Mouse (Mus musculus): ENCODE measurements around the gene Mrpl12. TPM values are rescaled to one million over a fixed set of nuclear protein-coding genes. Genes with fewer than 3 reads are reported as not detected.
A peak's percentile ranks its signal among the peaks of the same experiment; 100 is the strongest.
"Not testable (repeated sequence)": the region's sequence is repeated elsewhere in the genome, so short reads cannot be mapped to it uniquely, and the experiment has no call there.

The Mrpl12 gene
- polyA plus RNA-seq, 1 experiment = 55.7 TPM

GRCm38 (mm10) chr11:120512790-120513453, 28.5 kb downstream of the Mrpl12 start:
- no peak overlapping the region for H3K4me3 ChIP-seq (ENCODE audit: extremely low read depth, insufficient read depth, insufficient read length)
- no peak for DNase-seq (ENCODE audit: low read depth in 1 of 2, low spot score in 2 of 2)
- no peaks in the 10 kb centered on the region for H3K27me3 ChIP-seq (ENCODE audit: control insufficient read depth, insufficient read depth, low read length)
- H3K36me3 ChIP-seq (ENCODE audit: control insufficient read depth, insufficient read depth, low read length) = no peaks in the 10 kb centered on the region
- peaks cover 4% of the 10 kb centered on the region; the same call in 1 of the 2 replicates for H3K4me1 ChIP-seq (ENCODE audit: control insufficient read depth, insufficient read depth, insufficient read length)
- no peak for TF ChIP-seq CTCF (IDR thresholded peaks at IDR 0.05; ENCODE audit: extremely low read depth, insufficient read depth, insufficient read length, insufficient replicate concordance)
- no peak for TF ChIP-seq POLR2A (IDR thresholded peaks at IDR 0.05; ENCODE audit: low read depth, low read length)
- WGBS = 84% methylated on average over 6 of the region's 6 CpGs
- no peak overlapping the region for H3K27ac ChIP-seq (ENCODE audit: insufficient read depth, low read length)

GRCm38 (mm10) chr11:120514262-120514661, 29.8 kb downstream of the Mrpl12 start:
- H3K36me3 ChIP-seq (ENCODE audit: control insufficient read depth, insufficient read depth, low read length); H3K27ac ChIP-seq (ENCODE audit: insufficient read depth, low read length); DNase-seq (ENCODE audit: low read depth in 1 of 2, low spot score in 2 of 2); H3K27me3 ChIP-seq (ENCODE audit: control insufficient read depth, insufficient read depth, low read length); H3K4me3 ChIP-seq (ENCODE audit: extremely low read depth, insufficient read depth, insufficient read length); H3K4me1 ChIP-seq (ENCODE audit: control insufficient read depth, insufficient read depth, insufficient read length): not testable (repeated sequence)
- WGBS = 93% methylated on average over 2 of the region's 2 CpGs

GRCm38 (mm10) chr11:120515611-120516010, 31.2 kb downstream of the Mrpl12 start:
- 25% methylated on average over 17 of the region's 17 CpGs for WGBS
- Histone ChIP-seq H3K36me3 (ENCODE audit: control insufficient read depth, insufficient read depth, low read length) (no peaks in the 10 kb centered on the region), H3K4me3 (ENCODE audit: extremely low read depth, insufficient read depth, insufficient read length) (no peak overlapping the region), H3K27ac (ENCODE audit: insufficient read depth, low read length) (no peak overlapping the region), H3K4me1 (ENCODE audit: control insufficient read depth, insufficient read depth, insufficient read length) (peaks cover 4% of the 10 kb centered on the region; the same call in 1 of the 2 replicates), H3K27me3 (ENCODE audit: control insufficient read depth, insufficient read depth, low read length) (no peaks in the 10 kb centered on the region)
- TF ChIP-seq CTCF (IDR thresholded peaks at IDR 0.05; ENCODE audit: extremely low read depth, insufficient read depth, insufficient read length, insufficient replicate concordance) = peak; percentile 94
- no peak for TF ChIP-seq POLR2A (IDR thresholded peaks at IDR 0.05; ENCODE audit: low read depth, low read length)
- DNase-seq (ENCODE audit: low read depth in 1 of 2, low spot score in 2 of 2) = peak; percentile 41 to 81

GRCm38 (mm10) chr11:120517147-120517546, 32.7 kb downstream of the Mrpl12 start:
- Histone ChIP-seq H3K27ac (ENCODE audit: insufficient read depth, low read length) (no peak overlapping the region), H3K4me1 (ENCODE audit: control insufficient read depth, insufficient read depth, insufficient read length) (no peaks in the 10 kb centered on the region), H3K27me3 (ENCODE audit: control insufficient read depth, insufficient read depth, low read length) (no peaks in the 10 kb centered on the region), H3K4me3 (ENCODE audit: extremely low read depth, insufficient read depth, insufficient read length) (no peak overlapping the region), H3K36me3 (ENCODE audit: control insufficient read depth, insufficient read depth, low read length) (no peaks in the 10 kb centered on the region)
- 88% methylated on average over 4 of the region's 4 CpGs for WGBS
- DNase-seq (ENCODE audit: low read depth in 1 of 2, low spot score in 2 of 2) = no peak
- TF ChIP-seq CTCF (IDR thresholded peaks at IDR 0.05; ENCODE audit: extremely low read depth, insufficient read depth, insufficient read length, insufficient replicate concordance) (no peak), POLR2A (IDR thresholded peaks at IDR 0.05; ENCODE audit: low read depth, low read length) (no peak)

GRCm38 (mm10) chr11:120518027-120518426, 33.6 kb downstream of the Mrpl12 start:
- no peak overlapping the region for H3K27ac ChIP-seq (ENCODE audit: insufficient read depth, low read length)
- TF ChIP-seq POLR2A (IDR thresholded peaks at IDR 0.05; ENCODE audit: low read depth, low read length) = no peak
- no peak for TF ChIP-seq CTCF (IDR thresholded peaks at IDR 0.05; ENCODE audit: extremely low read depth, insufficient read depth, insufficient read length, insufficient replicate concordance)
- WGBS = 59% methylated on average over 6 of the region's 6 CpGs
- H3K36me3 ChIP-seq (ENCODE audit: control insufficient read depth, insufficient read depth, low read length) = no peaks in the 10 kb centered on the region
- DNase-seq (ENCODE audit: low read depth in 1 of 2, low spot score in 2 of 2) = no peak
- H3K4me1 ChIP-seq (ENCODE audit: control insufficient read depth, insufficient read depth, insufficient read length) = no peaks in the 10 kb centered on the region
- no peaks in the 10 kb centered on the region for H3K27me3 ChIP-seq (ENCODE audit: control insufficient read depth, insufficient read depth, low read length)
- H3K4me3 ChIP-seq (ENCODE audit: extremely low read depth, insufficient read depth, insufficient read length) = no peak overlapping the region

GRCm38 (mm10) chr11:120518558-120518957, 34.1 kb downstream of the Mrpl12 start:
- Histone ChIP-seq H3K4me3 (ENCODE audit: extremely low read depth, insufficient read depth, insufficient read length) (no peak overlapping the region), H3K27me3 (ENCODE audit: control insufficient read depth, insufficient read depth, low read length) (no peaks in the 10 kb centered on the region), H3K4me1 (ENCODE audit: control insufficient read depth, insufficient read depth, insufficient read length) (no peaks in the 10 kb centered on the region), H3K36me3 (ENCODE audit: control insufficient read depth, insufficient read depth, low read length) (no peaks in the 10 kb centered on the region), H3K27ac (ENCODE audit: insufficient read depth, low read length) (no peak overlapping the region)
- no peak for DNase-seq (ENCODE audit: low read depth in 1 of 2, low spot score in 2 of 2)
- TF ChIP-seq CTCF (IDR thresholded peaks at IDR 0.05; ENCODE audit: extremely low read depth, insufficient read depth, insufficient read length, insufficient replicate concordance) (no peak), POLR2A (IDR thresholded peaks at IDR 0.05; ENCODE audit: low read depth, low read length) (no peak)
- WGBS = 66% methylated on average over 6 of the region's 6 CpGs

GRCm38 (mm10) chr11:120519738-120520137, 35.3 kb downstream of the Mrpl12 start:
- TF ChIP-seq CTCF (IDR thresholded peaks at IDR 0.05; ENCODE audit: extremely low read depth, insufficient read depth, insufficient read length, insufficient replicate concordance) (no peak), POLR2A (IDR thresholded peaks at IDR 0.05; ENCODE audit: low read depth, low read length) (no peak)
- 60% methylated on average over 9 of the region's 9 CpGs for WGBS
- no peak overlapping the region for H3K27ac ChIP-seq (ENCODE audit: insufficient read depth, low read length)
- H3K27me3 ChIP-seq (ENCODE audit: control insufficient read depth, insufficient read depth, low read length) = no peaks in the 10 kb centered on the region
- H3K4me3 ChIP-seq (ENCODE audit: extremely low read depth, insufficient read depth, insufficient read length) = no peak overlapping the region
- no peaks in the 10 kb centered on the region for H3K36me3 ChIP-seq (ENCODE audit: control insufficient read depth, insufficient read depth, low read length)
- no peaks in the 10 kb centered on the region for H3K4me1 ChIP-seq (ENCODE audit: control insufficient read depth, insufficient read depth, insufficient read length)
- DNase-seq (ENCODE audit: low read depth in 1 of 2, low spot score in 2 of 2) = no peak
